Mouse (Mus musculus): Measurements from ENCODE around the gene Rhbdf2. TPM values are rescaled to one million over a fixed set of nuclear protein-coding genes. Genes with fewer than 3 reads are reported as not detected.

The Rhbdf2 gene
- total RNA-seq, 2 experiments from 2014 or later, result 1.6 to 1.9 TPM

GRCm38 (mm10) chr11:116555572-116555971 lies 71.2 kb downstream of the Rhbdf2 start:
- DNase-seq (ENCODE audit: low spot score in 2 of 2), result no peak

DNA sequence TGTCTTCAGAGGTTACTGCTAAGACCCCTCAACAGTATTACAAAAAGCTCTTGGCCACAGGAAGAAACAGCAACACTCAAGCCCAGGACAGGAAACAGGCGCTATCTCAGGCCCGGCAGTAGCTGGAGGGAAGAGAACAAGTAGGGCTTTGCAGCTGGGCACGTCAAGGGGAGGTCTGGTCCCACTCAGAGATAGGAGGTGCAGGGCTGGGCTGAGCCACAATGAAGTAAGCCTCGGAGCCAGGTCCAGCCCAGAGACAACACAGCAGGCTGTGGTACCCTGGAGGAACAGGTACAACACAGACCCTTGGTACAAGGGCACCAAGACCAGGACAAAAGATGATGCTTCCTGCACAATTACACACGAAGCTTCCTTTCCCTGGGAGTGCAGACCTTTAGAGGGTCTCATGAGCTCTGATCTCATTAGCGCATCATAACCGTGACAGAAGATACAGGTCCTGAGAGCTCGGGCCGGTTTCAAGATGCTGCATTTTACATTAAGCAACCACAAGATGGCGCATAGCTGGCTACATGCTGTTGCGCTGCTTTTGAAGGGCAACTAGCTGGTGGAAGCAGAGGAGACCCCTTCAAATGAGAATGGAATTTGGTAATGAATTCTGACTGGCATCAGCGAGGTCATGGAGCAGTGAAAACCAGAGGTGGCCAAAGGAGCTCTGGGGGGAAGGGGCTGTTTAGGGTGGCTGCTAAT lies 72.5 kb downstream of the Rhbdf2 start:
- no peak for DNase-seq (ENCODE audit: low spot score in 2 of 2)

DNA sequence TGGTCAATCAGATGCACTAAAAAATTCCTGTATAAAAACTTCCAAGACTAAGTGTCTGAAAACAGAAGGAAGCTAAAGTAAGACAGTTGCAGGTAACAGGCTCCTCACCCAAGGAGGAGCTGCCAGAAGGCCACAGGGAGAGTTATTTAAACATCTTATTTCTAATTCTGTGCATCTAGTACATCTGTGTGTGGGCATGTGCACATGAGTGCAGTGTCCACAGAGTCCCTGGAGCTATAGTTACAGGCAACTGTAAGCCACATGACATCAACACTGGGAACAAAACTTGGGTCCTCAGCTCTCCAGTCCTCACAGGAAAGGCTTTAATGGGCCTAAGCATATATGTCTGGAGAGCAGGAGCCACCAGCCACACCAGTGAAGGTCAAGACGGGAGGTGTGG lies 74.6 kb downstream of the Rhbdf2 start:
- DNase-seq (ENCODE audit: low spot score in 2 of 2), result no peak

- DNase-seq (ENCODE audit: low spot score in 2 of 2), result no peak
Measured at GRCm38 (mm10) chr11:116550748-116551147, 76.1 kb downstream of the Rhbdf2 start.

- no peak for DNase-seq (ENCODE audit: low spot score in 2 of 2)
Measured at GRCm38 (mm10) chr11:116549273-116550038, 77.4 kb downstream of the Rhbdf2 start.

DNA sequence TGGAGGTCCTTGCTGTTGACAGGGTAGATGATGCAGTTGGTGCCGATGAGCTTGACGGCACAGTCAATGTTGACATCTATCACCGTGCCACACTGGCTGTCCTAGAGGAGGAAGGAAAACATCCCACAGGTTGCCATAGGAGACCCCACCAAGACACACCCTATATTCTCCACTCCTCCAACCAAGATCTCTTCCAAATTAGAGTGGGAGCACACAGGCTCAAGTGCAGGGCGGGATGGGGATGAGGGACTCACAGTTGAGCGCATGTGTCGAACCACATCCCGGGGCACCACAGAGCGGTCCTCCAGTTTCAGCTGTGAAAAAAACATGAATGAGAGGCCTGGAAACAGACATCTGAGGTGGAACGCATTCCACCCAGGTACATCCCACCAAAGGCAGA lies 78.0 kb downstream of the Rhbdf2 start:
- no peak for DNase-seq (ENCODE audit: low spot score in 2 of 2)

Other genes starting within 250 kb of the Rhbdf2 start
- gene Rnf157, start 214.0 kb downstream of the Rhbdf2 start, total RNA-seq (2021), result 100 to 1,000 TPM; 256 to 274 TPM
- gene Ubald2, start 192.9 kb downstream of the Rhbdf2 start, total RNA-seq (2021), result 10 to 100 TPM; 27.5 to 32.6 TPM
- gene Qrich2, start 160.8 kb downstream of the Rhbdf2 start, total RNA-seq (2021), result under 1 TPM in 1 of 2 experiments, not detected in 1; 0.05 TPM
- gene Prpsap1, start 132.8 kb downstream of the Rhbdf2 start, total RNA-seq (2021), result 10 to 100 TPM; 82.7 to 89.4 TPM
- gene Sphk1, start 96.1 kb downstream of the Rhbdf2 start, total RNA-seq (2021), result 1 to 10 TPM; 7.9 to 9.9 TPM
- 100 to 1,000 TPM; 123 TPM for gene Ube2o, start 45.6 kb downstream of the Rhbdf2 start, total RNA-seq (2021)
- gene Aanat, start 40.6 kb downstream of the Rhbdf2 start, total RNA-seq (2021), result 1 to 10 TPM in 1 of 2 experiments, under 1 TPM in 1; 0.56 to 1.4 TPM
- gene Prcd, start 26.5 kb upstream of the Rhbdf2 start, total RNA-seq (2021), result 1 to 10 TPM; 3.7 to 7.9 TPM
- 10 to 100 TPM; 48.6 to 55.9 TPM for gene Cygb, start 27.3 kb upstream of the Rhbdf2 start, total RNA-seq (2021)
- not detected for gene St6galnac1, start 148.5 kb upstream of the Rhbdf2 start, total RNA-seq (2021)
- gene Mxra7, start 201.0 kb upstream of the Rhbdf2 start, total RNA-seq (2021), result 10 to 100 TPM; 17.5 to 20.2 TPM
- gene Mettl23, start 216.3 kb upstream of the Rhbdf2 start, total RNA-seq (2021), result 10 to 100 TPM; 23.8 to 25.8 TPM
- 10 to 100 TPM; 28.3 to 31.3 TPM for gene Jmjd6, start 216.4 kb upstream of the Rhbdf2 start, total RNA-seq (2021)
- gene Mfsd11, start 225.4 kb upstream of the Rhbdf2 start, total RNA-seq (2021), result 10 to 100 TPM; 40.3 to 44.9 TPM
- gene Srsf2, start 226.1 kb upstream of the Rhbdf2 start, total RNA-seq (2021), result 100 to 1,000 TPM; 155 to 157 TPM

All from left cerebral cortex, adult 18-20 months (tissue).